Mouse (Mus musculus) bone marrow, adult 2 months (tissue): ENCODE results near the gene Nfia.

Experiments used
- CTCF ChIP-seq: fragments of 200-500 bp; IDR thresholded peaks from 2 replicates; pipeline ENCODE4 v1.5.1; 2011; ENCODE audit warnings: low read length, control low read depth; ENCODE audit not compliant: control insufficient read depth, insufficient read depth
- POLR2A ChIP-seq: fragments of 200-500 bp; IDR thresholded peaks from 2 replicates; pipeline ENCODE4 v1.6.1; 2011; ENCODE audit warnings: low read depth, mild to moderate bottlenecking, control low read depth, low read length, borderline replicate concordance; ENCODE audit not compliant: control insufficient read depth

- TF ChIP-seq POLR2A (no peak), CTCF (no peak)
These were observed 141.8 kb downstream of the Nfia start for GRCm38 (mm10) chr4:97914348-97914747.
